Mouse (Mus musculus): ENCODE data around the gene Tas2r135. TPM values are rescaled to one million over a fixed set of nuclear protein-coding genes. Genes with fewer than 3 reads are reported as not detected.

Gene Tas2r135
- total and polyA plus RNA-seq, 2 experiments from 2014 or later, result not detected

GRCm38 (mm10) chr6:42372816-42373547 is 32.3 kb upstream of the Tas2r135 start, which contains the start of gene Epha1:
Gene Epha1, minus strand, starts transcription at chr6:42373268.
- H3K9ac ChIP-seq (replicated peaks; ENCODE audit: low read length), result 0 out of 2 replicates have a peak within 1 kb of the TSS, but pooled peaks have one; percentile 30
- WGBS, result under 1% methylated on average over 35 of the region's 36 CpGs
- ATAC-seq, result peak; percentile 63

GRCm38 (mm10) chr6:42373669-42374430 is 31.4 kb upstream of the Tas2r135 start:
- Histone ChIP-seq H3K4me3 (ENCODE audit: low read length) (peak overlapping the region; percentile 46), H3K27me3 (ENCODE audit: insufficient read depth, low read length) (0 out of 2 replicates have a peak, but pooled peaks cover 5% of the 10 kb centered on the region), H3K9me3 (ENCODE audit: low read length) (no peaks in the 10 kb centered on the region), H3K27ac (no peak overlapping the region), H3K4me1 (ENCODE audit: insufficient read depth, low read length) (peaks cover 10% of the 10 kb centered on the region), H3K4me2 (ENCODE audit: low read depth, low read length) (peak overlapping the region; percentile 94), H3K36me3 (ENCODE audit: insufficient read depth, low read length) (no peaks in the 10 kb centered on the region), H3K9ac (replicated peaks; ENCODE audit: low read length) (no peak overlapping the region)
- no peak for TF ChIP-seq CTCF (IDR thresholded peaks at IDR 0.05; ENCODE audit: low read depth)
- DNase-seq (ENCODE audit: low spot score), result no peak
- peak; percentile 2; the same call in 1 of the 2 replicates for ATAC-seq
- 40% methylated on average over 7 of the region's 7 CpGs for WGBS

More at GRCm38 (mm10) chr6:42372816-42373547, 32.3 kb upstream of the Tas2r135 start, which contains the start of gene Epha1:
- peak within 1 kb of the TSS; percentile 46 for H3K4me3 ChIP-seq (ENCODE audit: low read length)
- peak within 1 kb of the TSS; percentile 94 for H3K4me2 ChIP-seq (ENCODE audit: low read depth, low read length)
- DNase-seq (ENCODE audit: low spot score), result peak; percentile 86
- no peaks in the 10 kb centered on the region for H3K36me3 ChIP-seq (ENCODE audit: insufficient read depth, low read length)
- H3K9me3 ChIP-seq (ENCODE audit: low read length), result no peaks in the 10 kb centered on the region
- peaks cover 10% of the 10 kb centered on the region for H3K4me1 ChIP-seq (ENCODE audit: insufficient read depth, low read length)
- TF ChIP-seq CTCF (IDR thresholded peaks at IDR 0.05; ENCODE audit: low read depth), result peak; percentile 59
- no peak within 1 kb of the TSS for H3K27ac ChIP-seq
- 0 out of 2 replicates have a peak, but pooled peaks cover 5% of the 10 kb centered on the region for H3K27me3 ChIP-seq (ENCODE audit: insufficient read depth, low read length)

GRCm38 (mm10) chr6:42374701-42375100 is 30.5 kb upstream of the Tas2r135 start:
- H3K4me1 ChIP-seq (ENCODE audit: insufficient read depth, low read length), result peaks cover 10% of the 10 kb centered on the region
- 0 out of 2 replicates have a peak, but pooled peaks cover 5% of the 10 kb centered on the region for H3K27me3 ChIP-seq (ENCODE audit: insufficient read depth, low read length)
- no peak overlapping the region for H3K4me3 ChIP-seq (ENCODE audit: low read length)
- WGBS, result 76% methylated on average over 4 of the region's 4 CpGs
- H3K9ac ChIP-seq (replicated peaks; ENCODE audit: low read length), result no peak overlapping the region
- TF ChIP-seq CTCF (IDR thresholded peaks at IDR 0.05; ENCODE audit: low read depth), result no peak
- DNase-seq (ENCODE audit: low spot score) (no peak), ATAC-seq (no peak)
- H3K4me2 ChIP-seq (ENCODE audit: low read depth, low read length), result no peak overlapping the region
- no peaks in the 10 kb centered on the region for H3K36me3 ChIP-seq (ENCODE audit: insufficient read depth, low read length)
- no peak overlapping the region for H3K27ac ChIP-seq
- H3K9me3 ChIP-seq (ENCODE audit: low read length), result no peaks in the 10 kb centered on the region

GRCm38 (mm10) chr6:42375131-42375530 is 30.1 kb upstream of the Tas2r135 start:
- H3K4me2 ChIP-seq (ENCODE audit: low read depth, low read length), result no peak overlapping the region
- H3K4me1 ChIP-seq (ENCODE audit: insufficient read depth, low read length), result peaks cover 10% of the 10 kb centered on the region
- DNase-seq (ENCODE audit: low spot score), result no peak
- H3K27me3 ChIP-seq (ENCODE audit: insufficient read depth, low read length), result 0 out of 2 replicates have a peak, but pooled peaks cover 5% of the 10 kb centered on the region
- no peak overlapping the region for H3K27ac ChIP-seq
- no peak overlapping the region for H3K4me3 ChIP-seq (ENCODE audit: low read length)
- no peak overlapping the region for H3K9ac ChIP-seq (replicated peaks; ENCODE audit: low read length)
- no peak for TF ChIP-seq CTCF (IDR thresholded peaks at IDR 0.05; ENCODE audit: low read depth)
- no peaks in the 10 kb centered on the region for H3K36me3 ChIP-seq (ENCODE audit: insufficient read depth, low read length)
- H3K9me3 ChIP-seq (ENCODE audit: low read length), result no peaks in the 10 kb centered on the region
- no peak for ATAC-seq
- 76% methylated on average over 2 of the region's 2 CpGs for WGBS

- ATAC-seq (no peak), DNase-seq (ENCODE audit: low spot score) (no peak)
- Histone ChIP-seq H3K36me3 (ENCODE audit: insufficient read depth, low read length) (no peaks in the 10 kb centered on the region), H3K9ac (replicated peaks; ENCODE audit: low read length) (no peak overlapping the region), H3K4me1 (ENCODE audit: insufficient read depth, low read length) (peaks cover 10% of the 10 kb centered on the region), H3K4me3 (ENCODE audit: low read length) (no peak overlapping the region), H3K27ac (no peak overlapping the region), H3K27me3 (ENCODE audit: insufficient read depth, low read length) (0 out of 2 replicates have a peak, but pooled peaks cover 5% of the 10 kb centered on the region), H3K9me3 (ENCODE audit: low read length) (no peaks in the 10 kb centered on the region), H3K4me2 (ENCODE audit: low read depth, low read length) (no peak overlapping the region)
- WGBS, result 46% methylated on average over 4 of the region's 4 CpGs
- TF ChIP-seq CTCF (IDR thresholded peaks at IDR 0.05; ENCODE audit: low read depth), result no peak
Measured at GRCm38 (mm10) chr6:42376016-42376415, 29.2 kb upstream of the Tas2r135 start.

GRCm38 (mm10) chr6:42376504-42377019 is 28.7 kb upstream of the Tas2r135 start:
- H3K4me1 ChIP-seq (ENCODE audit: insufficient read depth, low read length), result peaks cover 10% of the 10 kb centered on the region
- no peak overlapping the region for H3K4me3 ChIP-seq (ENCODE audit: low read length)
- no peak for ATAC-seq
- no peak overlapping the region for H3K4me2 ChIP-seq (ENCODE audit: low read depth, low read length)
- H3K27me3 ChIP-seq (ENCODE audit: insufficient read depth, low read length), result 0 out of 2 replicates have a peak, but pooled peaks cover 5% of the 10 kb centered on the region
- H3K27ac ChIP-seq, result no peak overlapping the region
- WGBS, result 80% methylated on average over 6 of the region's 6 CpGs
- H3K36me3 ChIP-seq (ENCODE audit: insufficient read depth, low read length), result no peaks in the 10 kb centered on the region
- H3K9ac ChIP-seq (replicated peaks; ENCODE audit: low read length), result no peak overlapping the region
- H3K9me3 ChIP-seq (ENCODE audit: low read length), result no peaks in the 10 kb centered on the region
- TF ChIP-seq CTCF (IDR thresholded peaks at IDR 0.05; ENCODE audit: low read depth), result no peak
- DNase-seq (ENCODE audit: low spot score), result no peak
